Mouse (Mus musculus): ENCODE results near the gene Pnisr. TPM values are rescaled to one million over a fixed set of nuclear protein-coding genes. Genes with fewer than 3 reads are reported as not detected.

The Pnisr gene
- total RNA-seq (2023): 212 TPM

DNA sequence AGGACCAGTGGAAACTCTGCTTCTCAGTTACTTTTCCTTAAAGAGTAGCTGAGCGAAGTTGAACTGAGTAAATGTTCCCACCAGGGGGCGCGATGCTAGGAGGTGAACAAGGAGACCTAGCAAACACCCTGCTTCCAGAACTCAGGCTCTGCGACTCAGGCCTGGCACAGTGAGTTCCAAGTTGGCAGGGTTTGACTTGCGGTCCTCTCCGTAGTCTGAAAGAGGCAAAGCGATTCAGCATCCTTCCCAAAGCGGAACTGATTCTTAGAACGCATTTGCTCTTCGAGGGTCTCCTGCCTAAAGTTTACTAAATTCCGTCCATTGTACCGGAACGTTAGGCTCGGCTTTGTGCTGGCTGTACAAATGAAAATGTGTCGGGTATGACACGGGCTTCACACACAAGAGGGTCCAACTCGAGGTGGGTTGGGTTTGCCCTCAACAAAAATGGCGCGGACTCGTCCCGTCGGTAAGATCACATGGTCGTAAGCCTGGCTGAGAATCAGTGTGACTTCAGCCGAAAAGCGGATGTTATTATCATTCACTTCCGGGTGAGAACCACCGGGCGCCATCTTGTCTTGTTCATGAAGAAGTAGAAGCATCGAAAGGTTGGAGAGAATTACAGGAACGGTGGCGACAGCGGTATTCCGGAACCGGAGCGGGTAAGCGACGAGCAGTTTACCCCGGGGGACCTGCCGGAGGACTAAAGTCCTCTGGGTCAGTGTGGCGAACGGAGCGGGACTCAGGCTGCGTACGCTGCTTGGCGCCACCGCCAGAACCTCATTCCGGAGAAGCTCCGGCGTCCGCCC is at the start of gene Pnisr:
Gene Pnisr, plus strand, starts transcription at position 103 of the 806 bp plus-strand sequence.

DNA sequence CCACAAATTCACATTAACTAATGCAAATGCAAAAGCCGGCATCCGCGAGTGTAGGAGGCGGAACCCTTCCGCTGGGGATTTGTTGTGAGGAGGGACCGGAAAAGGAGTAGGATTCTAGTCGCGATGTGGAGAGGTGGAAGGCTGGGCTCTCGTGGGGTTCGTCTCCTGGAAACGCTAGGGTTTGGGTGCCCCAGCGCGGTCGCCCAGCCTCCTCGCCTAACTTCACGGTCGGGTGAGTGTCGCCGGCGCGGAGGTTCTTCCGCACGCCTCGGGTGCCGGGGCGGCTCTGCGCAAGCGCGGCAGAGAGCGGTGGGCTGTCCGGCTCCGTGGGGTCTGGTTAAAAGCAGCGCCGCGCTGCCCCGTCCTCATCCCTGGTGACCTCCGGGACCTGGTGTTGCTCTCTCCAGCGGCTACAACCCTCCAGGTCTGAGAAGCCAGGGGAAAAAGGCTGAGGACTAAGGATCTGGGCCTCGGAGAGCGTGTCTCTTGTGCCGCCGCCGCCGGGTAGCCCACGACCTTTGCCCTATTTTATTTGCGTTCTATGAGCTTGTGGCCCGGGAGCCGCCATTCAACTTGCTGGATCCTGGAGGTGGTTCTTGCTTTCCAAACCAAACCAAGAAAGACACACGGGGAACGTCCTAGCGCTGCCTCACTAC is 32.3 kb downstream of the Pnisr start, which contains the start of gene Coq3:
Gene Coq3, plus strand, starts transcription at position 109 of the 656 bp plus-strand sequence.

Other genes with a start within 250 kb of the Pnisr start
- gene Prdm13, start 161.6 kb upstream of the Pnisr start, total RNA-seq (2023): not detected
- 27.3 TPM for gene Ccnc, start 119.9 kb upstream of the Pnisr start, total RNA-seq (2023)
- 26.9 TPM for gene Usp45, start 80.4 kb upstream of the Pnisr start, total RNA-seq (2023)
- 4.2 TPM for gene Tstd3, start 80.4 kb upstream of the Pnisr start, total RNA-seq (2023)
- 3.1 TPM for gene Coq3, start 32.1 kb downstream of the Pnisr start, total RNA-seq (2023)
- not detected for gene Faxc, start 83.7 kb downstream of the Pnisr start, total RNA-seq (2023)

All from CD4-positive naive resting alpha-beta T cell, adult 76 days (primary cell).